Mouse (Mus musculus) testis, adult 2 months (tissue): ENCODE measurements around the gene Krtap4-16.

Experiments
- CTCF ChIP-seq: fragments of 200-500 bp; IDR thresholded peaks from 2 replicates; pipeline ENCODE4 v1.5.1; 2012; ENCODE audit warnings: low read depth, mild to moderate bottlenecking, inconsistent platforms, low read length, moderate library complexity; ENCODE audit not compliant: control insufficient read depth, insufficient read depth, insufficient replicate concordance
- POLR2A ChIP-seq: fragments of 200-500 bp; IDR thresholded peaks from 2 replicates; pipeline ENCODE4 v1.6.1; 2012; ENCODE audit warnings: low read depth, mild to moderate bottlenecking, inconsistent platforms, low read length, moderate library complexity; ENCODE audit not compliant: control insufficient read depth

DNA sequence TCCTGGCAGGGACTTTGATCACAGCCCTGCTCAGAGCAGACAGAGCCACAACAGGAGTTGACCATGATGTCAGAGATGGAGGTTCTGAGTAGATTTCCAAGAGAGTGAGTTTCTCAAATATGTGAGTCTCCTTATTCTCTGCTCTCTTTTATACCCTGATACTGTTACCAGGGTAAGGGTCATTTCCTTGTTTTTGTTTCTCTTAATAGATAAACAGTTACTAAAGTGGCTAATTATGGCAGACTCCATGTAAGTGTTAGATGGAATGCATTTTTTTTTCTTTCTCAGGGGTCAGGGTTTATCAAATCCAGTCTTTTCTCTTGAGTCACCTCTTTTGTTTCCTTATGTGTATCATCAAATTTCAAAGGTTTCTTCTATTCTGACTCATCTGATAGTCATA, at the start of gene Krtap4-16:
- TF ChIP-seq CTCF (no peak), POLR2A (no peak)
